Mouse (Mus musculus) spleen, adult 2 months (tissue): ENCODE data around the gene Cep135.

Source experiments
- CTCF ChIP-seq: fragments of 200-500 bp; IDR thresholded peaks from 2 replicates; pipeline ENCODE4 v1.5.1; 2011; ENCODE audit warnings: mild to moderate bottlenecking, inconsistent platforms; ENCODE audit not compliant: insufficient read depth, insufficient read length, insufficient replicate concordance; ENCODE audit errors: extremely low read depth
- POLR2A ChIP-seq: fragments of 200-500 bp; IDR thresholded peaks from 2 replicates; pipeline ENCODE4 v1.6.1; 2011; ENCODE audit warnings: low read depth, low read length, inconsistent platforms

DNA sequence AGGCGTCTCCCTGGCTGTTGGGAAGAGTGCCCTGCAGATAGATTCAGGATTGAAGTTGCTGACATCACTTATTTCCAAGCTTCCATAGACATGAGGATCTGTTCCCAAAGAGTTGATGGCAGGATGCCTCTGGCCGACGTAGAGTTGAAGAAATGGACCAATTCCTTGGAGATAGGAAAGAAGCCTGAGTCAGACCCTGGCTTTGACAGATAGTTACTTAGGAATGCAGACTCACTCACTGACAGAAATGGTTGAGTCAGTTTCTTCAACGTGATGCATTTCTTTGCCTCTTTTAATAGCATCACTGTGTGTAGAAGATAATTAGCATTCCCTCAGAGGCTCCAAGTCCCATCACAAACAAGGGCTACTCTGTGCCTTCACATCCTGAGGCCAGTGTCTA, 53.6 kb downstream of the Cep135 start:
- no peak for TF ChIP-seq CTCF
- TF ChIP-seq POLR2A, result no peak
